Mouse (Mus musculus): ENCODE data around the gene Trhde. TPM values are rescaled to one million over a fixed set of nuclear protein-coding genes. Genes with fewer than 3 reads are reported as not detected.
A peak's percentile ranks its signal among the peaks of the same experiment; 100 is the strongest.

Gene Trhde
- polyA plus RNA-seq, 1 experiment from 2014 or later: 0.56 TPM

DNA sequence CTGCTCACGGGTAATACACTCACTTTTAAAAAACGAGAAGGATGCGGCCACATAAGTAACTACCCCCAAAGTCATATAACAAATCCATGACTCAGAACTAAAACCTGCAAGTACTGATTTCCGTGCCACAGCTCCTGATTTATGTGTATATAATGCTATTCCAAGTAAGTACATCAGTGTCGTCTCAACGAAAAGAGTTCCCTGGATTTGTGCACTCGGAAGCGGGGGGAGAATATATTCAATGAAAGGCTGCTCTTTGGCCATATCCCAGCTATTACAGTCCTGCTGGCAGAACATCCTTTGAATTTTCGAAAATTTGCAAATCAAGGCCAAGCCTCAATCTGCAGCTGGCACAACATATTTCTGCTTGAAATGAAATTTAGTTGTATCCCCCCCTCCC is 43.5 kb downstream of the Trhde start:
- H3K27ac ChIP-seq (ENCODE audit: low read length): no peak overlapping the region
- H3K4me2 ChIP-seq (replicated peaks; ENCODE audit: low read depth, low read length): no peak overlapping the region
- no peak overlapping the region for H3K4me3 ChIP-seq (ENCODE audit: low read depth, low read length)
- 64% methylated on average over 9 of the region's 9 CpGs for WGBS
- no peaks in the 10 kb centered on the region for H3K36me3 ChIP-seq (ENCODE audit: control insufficient read depth, insufficient read depth, low read length)
- H3K4me1 ChIP-seq (ENCODE audit: control insufficient read depth, insufficient read depth, low read length): no peaks in the 10 kb centered on the region
- H3K9ac ChIP-seq (replicated peaks; ENCODE audit: low read depth, low read length): no peak overlapping the region
- no peak for ATAC-seq (ENCODE audit: insufficient number of reproducible peaks, insufficient read depth, low FRiP score, low read depth)
- no peaks in the 10 kb centered on the region for H3K27me3 ChIP-seq (ENCODE audit: control insufficient read depth, insufficient read depth, low read length)
- no peaks in the 10 kb centered on the region for H3K9me3 ChIP-seq (ENCODE audit: control insufficient read depth, low read depth, low read length)

DNA sequence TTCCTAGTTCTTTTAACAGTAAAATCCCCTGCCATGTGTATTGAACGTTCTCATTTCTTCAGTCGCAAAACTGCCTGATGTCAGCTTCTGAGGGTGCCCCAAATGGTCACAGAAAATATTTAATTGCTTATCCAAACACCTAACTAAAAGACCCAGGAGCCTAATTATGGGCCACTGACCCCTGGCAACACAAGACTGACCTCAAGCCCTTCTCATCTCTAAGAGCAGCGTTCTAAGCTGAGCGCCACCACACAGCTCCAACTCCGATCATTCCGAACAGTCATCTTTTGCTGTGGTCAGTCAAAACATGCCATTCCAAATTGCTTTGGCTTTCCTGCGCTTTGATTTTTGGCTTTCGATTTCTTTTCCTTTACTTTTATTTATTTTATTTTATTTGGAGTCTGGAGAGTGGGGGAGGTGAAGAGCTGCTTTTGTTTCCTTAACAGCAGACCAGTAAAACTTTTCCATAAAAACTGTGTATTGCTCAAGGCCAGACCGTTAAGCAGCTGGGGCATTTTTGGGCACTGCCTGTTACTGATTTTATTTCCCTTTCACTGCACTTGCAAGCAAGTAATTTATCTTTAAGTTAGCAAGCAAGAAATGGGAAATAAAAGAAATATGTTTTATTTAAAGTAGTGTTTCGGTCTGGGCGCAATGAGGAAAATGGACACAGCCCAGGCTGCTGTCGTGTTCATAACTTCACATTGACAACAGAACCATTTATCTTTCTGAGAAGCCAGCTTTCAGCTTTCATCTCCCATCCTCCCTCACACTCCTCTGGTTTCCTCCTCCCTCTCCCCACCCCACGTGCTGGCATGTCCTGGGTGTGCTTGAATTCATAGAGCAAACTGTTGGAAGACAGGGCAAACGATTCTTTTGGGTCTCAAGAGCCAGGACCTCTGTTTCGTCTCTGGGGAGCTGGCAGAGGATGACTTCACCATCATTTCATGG is 59.1 kb downstream of the Trhde start:
- ATAC-seq (ENCODE audit: insufficient number of reproducible peaks, insufficient read depth, low FRiP score, low read depth): peak; percentile 61; the same call in 1 of the 2 replicates
- no peak overlapping the region for H3K9ac ChIP-seq (replicated peaks; ENCODE audit: low read depth, low read length)
- H3K9me3 ChIP-seq (ENCODE audit: control insufficient read depth, low read depth, low read length): no peaks in the 10 kb centered on the region
- 48% methylated on average over 15 of the region's 15 CpGs for WGBS
- H3K36me3 ChIP-seq (ENCODE audit: control insufficient read depth, insufficient read depth, low read length): no peaks in the 10 kb centered on the region
- H3K27me3 ChIP-seq (ENCODE audit: control insufficient read depth, insufficient read depth, low read length): no peaks in the 10 kb centered on the region
- H3K4me3 ChIP-seq (ENCODE audit: low read depth, low read length): no peak overlapping the region
- H3K4me1 ChIP-seq (ENCODE audit: control insufficient read depth, insufficient read depth, low read length): 0 out of 2 replicates have a peak, but pooled peaks cover 2% of the 10 kb centered on the region
- no peak overlapping the region for H3K27ac ChIP-seq (ENCODE audit: low read length)
- no peak overlapping the region for H3K4me2 ChIP-seq (replicated peaks; ENCODE audit: low read depth, low read length)

DNA sequence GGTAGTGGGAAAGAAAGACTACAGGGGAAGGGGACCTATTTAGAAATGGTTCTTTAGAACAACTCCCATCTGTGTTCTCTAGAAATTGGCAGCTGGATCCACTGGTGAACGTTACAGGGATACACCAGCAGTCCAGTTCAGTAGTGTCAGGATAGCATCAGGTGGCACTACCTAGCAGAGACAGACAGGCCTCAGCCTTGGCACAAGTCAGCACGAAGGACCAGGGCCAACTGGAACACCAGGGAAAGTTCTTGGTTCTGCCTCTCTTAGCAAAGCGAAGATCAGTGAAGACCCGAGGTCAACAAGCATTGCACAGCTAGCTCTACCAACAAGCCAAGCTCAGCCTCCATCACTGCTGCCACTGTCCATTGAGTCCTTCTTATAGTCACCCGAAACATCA is 62.2 kb downstream of the Trhde start:
- Histone ChIP-seq H3K4me2 (replicated peaks; ENCODE audit: low read depth, low read length) (no peak overlapping the region), H3K4me3 (ENCODE audit: low read depth, low read length) (no peak overlapping the region), H3K27me3 (ENCODE audit: control insufficient read depth, insufficient read depth, low read length) (no peaks in the 10 kb centered on the region), H3K27ac (ENCODE audit: low read length) (no peak overlapping the region), H3K4me1 (ENCODE audit: control insufficient read depth, insufficient read depth, low read length) (0 out of 2 replicates have a peak, but pooled peaks cover 2% of the 10 kb centered on the region), H3K9me3 (ENCODE audit: control insufficient read depth, low read depth, low read length) (no peaks in the 10 kb centered on the region), H3K9ac (replicated peaks; ENCODE audit: low read depth, low read length) (no peak overlapping the region), H3K36me3 (ENCODE audit: control insufficient read depth, insufficient read depth, low read length) (no peaks in the 10 kb centered on the region)
- WGBS: 85% methylated on average over 5 of the region's 5 CpGs
- ATAC-seq (ENCODE audit: insufficient number of reproducible peaks, insufficient read depth, low FRiP score, low read depth): no peak

DNA sequence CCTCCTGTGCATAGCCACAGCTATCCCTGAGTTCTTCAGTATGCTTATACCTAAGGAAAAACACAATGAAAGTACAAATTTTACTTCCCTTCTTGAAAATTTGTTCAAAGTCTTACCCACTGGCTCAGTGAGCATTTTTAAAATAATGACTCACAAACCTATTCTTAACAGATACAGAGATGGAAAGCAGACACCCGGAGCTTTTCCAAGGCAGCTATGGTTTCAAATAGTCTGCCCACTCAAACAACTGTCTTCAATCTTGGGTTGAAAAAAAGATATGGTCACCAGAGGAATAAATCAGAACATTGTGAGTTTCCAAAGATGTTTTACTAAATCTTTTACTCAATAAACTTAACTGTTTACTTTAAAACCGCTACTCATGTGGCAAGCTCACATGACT is 64.5 kb downstream of the Trhde start:
- no peak overlapping the region for H3K4me2 ChIP-seq (replicated peaks; ENCODE audit: low read depth, low read length)

DNA sequence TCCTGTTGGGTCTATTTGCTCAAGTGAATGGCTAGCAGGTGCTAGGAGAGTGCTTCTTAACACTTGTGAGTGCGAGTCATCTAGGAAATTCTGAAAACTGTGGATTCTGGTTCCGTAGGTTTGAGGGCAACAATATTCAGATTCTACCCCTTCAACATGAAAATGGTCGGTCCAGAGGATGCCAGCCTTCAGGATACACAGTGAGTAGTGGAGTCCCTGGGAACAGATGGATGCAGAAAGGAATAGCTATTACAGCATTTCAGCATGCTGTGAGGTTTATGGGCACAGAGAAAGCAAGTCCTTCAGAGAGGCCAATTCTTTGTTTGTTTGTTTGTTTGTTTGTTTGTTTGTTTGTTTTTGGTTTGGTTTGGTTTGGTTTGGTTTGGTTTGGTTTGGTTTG is 65.7 kb downstream of the Trhde start:
- H3K4me3 ChIP-seq (ENCODE audit: low read depth, low read length): no peak overlapping the region
- no peak overlapping the region for H3K9ac ChIP-seq (replicated peaks; ENCODE audit: low read depth, low read length)
- H3K27ac ChIP-seq (ENCODE audit: low read length): no peak overlapping the region
- 83% methylated on average over 3 of the region's 3 CpGs for WGBS
- no peak overlapping the region for H3K4me2 ChIP-seq (replicated peaks; ENCODE audit: low read depth, low read length)
- H3K9me3 ChIP-seq (ENCODE audit: control insufficient read depth, low read depth, low read length): no peaks in the 10 kb centered on the region
- no peak for ATAC-seq (ENCODE audit: insufficient number of reproducible peaks, insufficient read depth, low FRiP score, low read depth)
- no peaks in the 10 kb centered on the region for H3K36me3 ChIP-seq (ENCODE audit: control insufficient read depth, insufficient read depth, low read length)
- no peaks in the 10 kb centered on the region for H3K27me3 ChIP-seq (ENCODE audit: control insufficient read depth, insufficient read depth, low read length)
- no peaks in the 10 kb centered on the region for H3K4me1 ChIP-seq (ENCODE audit: control insufficient read depth, insufficient read depth, low read length)

More for the DNA sequence above, 64.5 kb downstream of the Trhde start:
- ATAC-seq (ENCODE audit: insufficient number of reproducible peaks, insufficient read depth, low FRiP score, low read depth): no peak
- H3K27ac ChIP-seq (ENCODE audit: low read length): no peak overlapping the region
- no peaks in the 10 kb centered on the region for H3K9me3 ChIP-seq (ENCODE audit: control insufficient read depth, low read depth, low read length)
- WGBS: 56% methylated on average over 2 of the region's 2 CpGs
- H3K27me3 ChIP-seq (ENCODE audit: control insufficient read depth, insufficient read depth, low read length): no peaks in the 10 kb centered on the region
- no peaks in the 10 kb centered on the region for H3K36me3 ChIP-seq (ENCODE audit: control insufficient read depth, insufficient read depth, low read length)
- no peaks in the 10 kb centered on the region for H3K4me1 ChIP-seq (ENCODE audit: control insufficient read depth, insufficient read depth, low read length)
- no peak overlapping the region for H3K4me3 ChIP-seq (ENCODE audit: low read depth, low read length)
- H3K9ac ChIP-seq (replicated peaks; ENCODE audit: low read depth, low read length): no peak overlapping the region

DNA sequence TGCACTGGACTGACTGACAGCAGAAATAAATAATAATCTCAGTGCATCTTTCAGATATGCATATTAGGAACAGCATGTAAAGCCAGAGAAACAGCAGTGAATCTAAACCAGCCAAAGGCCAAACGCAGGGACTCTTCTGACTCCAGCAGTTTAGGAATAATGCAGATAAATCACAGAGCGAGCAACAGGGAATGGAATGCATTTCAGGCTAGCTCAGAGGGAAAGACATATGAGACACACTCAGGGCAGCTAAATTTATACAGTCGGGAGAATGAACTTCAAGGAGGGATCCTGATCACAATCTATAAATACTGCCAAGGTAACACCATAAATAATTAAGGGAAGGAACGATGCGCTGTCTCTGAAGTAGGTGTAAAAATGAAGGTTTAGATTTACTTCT is 66.4 kb downstream of the Trhde start:
- Histone ChIP-seq H3K27ac (ENCODE audit: low read length) (no peak overlapping the region), H3K27me3 (ENCODE audit: control insufficient read depth, insufficient read depth, low read length) (no peaks in the 10 kb centered on the region), H3K9ac (replicated peaks; ENCODE audit: low read depth, low read length) (no peak overlapping the region), H3K4me1 (ENCODE audit: control insufficient read depth, insufficient read depth, low read length) (no peaks in the 10 kb centered on the region), H3K4me2 (replicated peaks; ENCODE audit: low read depth, low read length) (no peak overlapping the region), H3K36me3 (ENCODE audit: control insufficient read depth, insufficient read depth, low read length) (no peaks in the 10 kb centered on the region), H3K9me3 (ENCODE audit: control insufficient read depth, low read depth, low read length) (no peaks in the 10 kb centered on the region), H3K4me3 (ENCODE audit: low read depth, low read length) (no peak overlapping the region)
- WGBS: 31% methylated on average over 5 of the region's 5 CpGs
- no peak for ATAC-seq (ENCODE audit: insufficient number of reproducible peaks, insufficient read depth, low FRiP score, low read depth)

DNA sequence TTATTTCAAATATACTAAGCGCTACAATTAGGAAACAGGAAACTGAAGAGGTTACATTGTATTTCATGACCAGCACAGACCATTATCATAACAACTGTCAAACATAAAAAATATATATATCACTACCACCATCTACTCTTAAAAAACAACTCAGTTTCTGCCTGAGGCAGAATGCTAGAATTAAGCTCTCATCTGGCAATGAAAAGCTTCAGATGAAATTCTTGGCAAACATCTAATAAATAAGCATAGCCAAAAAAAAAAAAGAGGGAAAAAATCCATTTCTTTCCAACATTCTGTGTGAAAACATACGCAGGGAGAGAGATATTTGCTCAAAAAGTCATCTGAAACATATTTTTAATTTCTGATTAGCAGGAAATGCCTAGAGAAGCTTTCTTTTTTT is 67.0 kb downstream of the Trhde start:
- 66% methylated on average over 2 of the region's 2 CpGs for WGBS

DNA sequence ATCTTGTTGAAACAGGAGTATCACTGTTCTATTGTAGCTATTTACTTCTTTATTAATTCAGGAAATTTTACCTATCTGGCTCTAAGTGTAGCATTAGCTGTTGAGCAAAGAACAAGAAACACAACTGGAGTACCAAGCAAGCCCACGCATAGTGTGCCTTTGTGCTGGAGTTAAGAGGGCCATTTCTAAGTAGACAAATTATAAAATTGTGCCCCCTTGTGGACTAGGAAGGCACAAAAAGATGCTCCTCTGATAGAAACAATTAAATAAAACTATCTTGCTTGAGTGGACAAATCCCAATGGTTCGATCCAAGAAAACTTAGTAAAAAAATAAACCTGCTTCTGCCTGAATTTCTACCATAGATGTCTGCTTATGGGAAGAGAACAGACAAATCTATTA is 76.5 kb downstream of the Trhde start:
- no peak for ATAC-seq (ENCODE audit: insufficient number of reproducible peaks, insufficient read depth, low FRiP score, low read depth)
- Histone ChIP-seq H3K9me3 (ENCODE audit: control insufficient read depth, low read depth, low read length) (no peaks in the 10 kb centered on the region), H3K36me3 (ENCODE audit: control insufficient read depth, insufficient read depth, low read length) (no peaks in the 10 kb centered on the region), H3K4me3 (ENCODE audit: low read depth, low read length) (no peak overlapping the region), H3K4me1 (ENCODE audit: control insufficient read depth, insufficient read depth, low read length) (no peaks in the 10 kb centered on the region), H3K27ac (ENCODE audit: low read length) (no peak overlapping the region), H3K27me3 (ENCODE audit: control insufficient read depth, insufficient read depth, low read length) (no peaks in the 10 kb centered on the region), H3K9ac (replicated peaks; ENCODE audit: low read depth, low read length) (no peak overlapping the region), H3K4me2 (replicated peaks; ENCODE audit: low read depth, low read length) (no peak overlapping the region)
- WGBS: 84% methylated on average over 2 of the region's 2 CpGs

More for the DNA sequence above, 67.0 kb downstream of the Trhde start:
- ATAC-seq (ENCODE audit: insufficient number of reproducible peaks, insufficient read depth, low FRiP score, low read depth): no peak
- Histone ChIP-seq H3K27ac (ENCODE audit: low read length) (no peak overlapping the region), H3K9me3 (ENCODE audit: control insufficient read depth, low read depth, low read length) (no peaks in the 10 kb centered on the region), H3K4me3 (ENCODE audit: low read depth, low read length) (no peak overlapping the region), H3K9ac (replicated peaks; ENCODE audit: low read depth, low read length) (no peak overlapping the region), H3K27me3 (ENCODE audit: control insufficient read depth, insufficient read depth, low read length) (no peaks in the 10 kb centered on the region), H3K36me3 (ENCODE audit: control insufficient read depth, insufficient read depth, low read length) (no peaks in the 10 kb centered on the region), H3K4me1 (ENCODE audit: control insufficient read depth, insufficient read depth, low read length) (no peaks in the 10 kb centered on the region), H3K4me2 (replicated peaks; ENCODE audit: low read depth, low read length) (no peak overlapping the region)

All from stomach, embryonic 14.5 days (tissue).